Mouse (Mus musculus) G1E (cell line): Measurements from ENCODE around the gene Wdr83os. TPM values are rescaled to one million over a fixed set of nuclear protein-coding genes. Genes with fewer than 3 reads are reported as not detected.
"Not testable (repeated sequence)": the region's sequence is repeated elsewhere in the genome, so short reads cannot be mapped to it uniquely, and the experiment has no call there.

Experiments
- ATAC-seq: 2 replicates; pipeline ENCODE4 v1.8.0; 2016; ENCODE audit warnings: mild to moderate bottlenecking; ENCODE audit not compliant: insufficient number of reproducible peaks, poor library complexity, low FRiP score, severe bottlenecking; ENCODE audit errors: extremely low read depth
- DNase-seq: peaks from one replicate; pipeline ENCODE4 v3.0.0; 2012; ENCODE audit warnings: low spot score
- H3K27me3 ChIP-seq: 2 replicates; pipeline ENCODE4 v1.6.1; 2012; ENCODE audit warnings: mild to moderate bottlenecking, low read length, inconsistent platforms; ENCODE audit not compliant: insufficient read depth
- H3K36me3 ChIP-seq: replicated peaks from 2 replicates; pipeline ENCODE3; 2012; ENCODE audit warnings: mild to moderate bottlenecking, inconsistent platforms
- H3K4me1 ChIP-seq: 2 replicates; pipeline ENCODE4 v1.6.1; 2012; ENCODE audit warnings: low read depth, low read length, inconsistent platforms, mixed read lengths; ENCODE audit not compliant: insufficient read depth
- H3K4me3 ChIP-seq: 2 replicates; pipeline ENCODE4 v1.5.1; 2012; ENCODE audit warnings: low read depth, mild to moderate bottlenecking, inconsistent platforms, low read length, moderate library complexity, mixed read lengths
- H3K9me3 ChIP-seq: replicated peaks from 2 replicates; pipeline ENCODE4 v1.6.1; 2012; ENCODE audit warnings: inconsistent platforms
- CTCF ChIP-seq: IDR thresholded peaks from 2 replicates; pipeline ENCODE4 v1.5.1; 2012; ENCODE audit warnings: low read depth, low read length, inconsistent platforms, mixed read lengths
- GATA1 ChIP-seq: IDR thresholded peaks from 2 replicates; pipeline ENCODE4 v1.6.1; 2012; ENCODE audit warnings: borderline replicate concordance, low read length, inconsistent platforms, mixed read lengths
- GATA2 ChIP-seq: IDR thresholded peaks from 2 replicates; pipeline ENCODE4 v1.6.1; 2012; ENCODE audit warnings: low read depth, low read length, inconsistent platforms, borderline replicate concordance
- POLR2AphosphoS5 ChIP-seq: IDR thresholded peaks from 2 replicates; pipeline ENCODE4 v1.6.1; 2012; ENCODE audit warnings: low read depth, low read length, inconsistent platforms; ENCODE audit not compliant: insufficient replicate concordance
- TAL1 ChIP-seq: conservative IDR thresholded peaks from 2 replicates; pipeline ENCODE4 v1.6.1; 2012; ENCODE audit warnings: low read depth, low read length, inconsistent platforms, mixed read lengths
- polyA plus RNA-seq: library from polyadenylated mRNA; stranded (reverse); fragments of >175 nt; gene quantifications from 2 replicates; pipeline ENCODE4 v1.2.3, GENCODE M21; 2012
- total RNA-seq, 2 experiments: library from RNA; stranded (forward) in 1 of 2; stranded (reverse) in 1 of 2; fragments of 200-1000 nt in 1 of 2; fragments of >200 nt in 1 of 2; fragmentation: Nextera tagmentation in 1 of 2; gene quantifications; 2 replicates each; pipeline ENCODE4 v1.2.3; 2014 to 2017

Wdr83os gene
- total and polyA plus RNA-seq, 3 experiments, result 11.7 to 79.0 (median 22.0) TPM

GRCm38 (mm10) chr8:85080214-85080531 lies 367 bp upstream of the Wdr83os start:
- TF ChIP-seq TAL1, result no peak
- TF ChIP-seq CTCF, result no peak
- no peak for TF ChIP-seq GATA1
- TF ChIP-seq POLR2AphosphoS5, result no peak
- no peak for TF ChIP-seq GATA2
- H3K4me1 ChIP-seq, result peaks cover 76% of the 10 kb centered on the region
- peaks cover 55% of the 10 kb centered on the region for H3K36me3 ChIP-seq
- H3K4me3 ChIP-seq, result peak overlapping the region; percentile 93
- ATAC-seq (no peak), DNase-seq (no peak)
- no peaks in the 10 kb centered on the region for H3K27me3 ChIP-seq
- no peaks in the 10 kb centered on the region for H3K9me3 ChIP-seq

- H3K9me3 ChIP-seq, result no peaks in the 10 kb centered on the region
- peak within 1 kb of the TSS; percentile 93 for H3K4me3 ChIP-seq
- H3K27me3 ChIP-seq, result no peaks in the 10 kb centered on the region
- H3K4me1 ChIP-seq, result peaks cover 73% of the 10 kb centered on the region
- ATAC-seq (peak; percentile 76), DNase-seq (peak; percentile 88)
- peaks cover 53% of the 10 kb centered on the region for H3K36me3 ChIP-seq
- TF ChIP-seq TAL1 (no peak), CTCF (no peak), GATA2 (no peak), GATA1 (no peak), POLR2AphosphoS5 (no peak)
These were observed 646 bp downstream of the Wdr83os start, which contains the start of gene Wdr83 for GRCm38 (mm10) chr8:85081216-85081555. Wdr83 (minus strand) TSS chr8:85081306.

- ATAC-seq, result not testable (repeated sequence)
These were observed 1.6 kb downstream of the Wdr83os start for GRCm38 (mm10) chr8:85082169-85082568.

GRCm38 (mm10) chr8:85083108-85083813 lies 2.7 kb downstream of the Wdr83os start, which contains the start of gene Man2b1:
Man2b1 (plus strand) TSS chr8:85083270.
- ATAC-seq (peak; percentile 74), DNase-seq (peak; percentile 85)
- Histone ChIP-seq H3K36me3 (peaks cover 53% of the 10 kb centered on the region), H3K9me3 (no peaks in the 10 kb centered on the region), H3K27me3 (no peaks in the 10 kb centered on the region), H3K4me3 (peak within 1 kb of the TSS; percentile 80), H3K4me1 (peaks cover 68% of the 10 kb centered on the region)
- TF ChIP-seq POLR2AphosphoS5, result no peak
- TF ChIP-seq CTCF, result no peak
- no peak for TF ChIP-seq GATA1
- no peak for TF ChIP-seq GATA2
- TF ChIP-seq TAL1, result no peak

More at GRCm38 (mm10) chr8:85082169-85082568, 1.6 kb downstream of the Wdr83os start:
- not testable (repeated sequence) for H3K27me3 ChIP-seq, DNase-seq, H3K4me3 ChIP-seq, H3K9me3 ChIP-seq
- H3K4me1 ChIP-seq, result peaks cover 70% of the 10 kb centered on the region
- peaks cover 52% of the 10 kb centered on the region for H3K36me3 ChIP-seq

GRCm38 (mm10) chr8:85084633-85085032 lies 4.1 kb downstream of the Wdr83os start:
- Histone ChIP-seq H3K9me3 (no peaks in the 10 kb centered on the region), H3K27me3 (no peaks in the 10 kb centered on the region), H3K4me1 (peaks cover 54% of the 10 kb centered on the region), H3K4me3 (peak overlapping the region; percentile 80; the same call in 1 of the 2 replicates), H3K36me3 (peaks cover 52% of the 10 kb centered on the region)
- DNase-seq (peak; percentile 39), ATAC-seq (no peak)
- TF ChIP-seq POLR2AphosphoS5, result no peak
- no peak for TF ChIP-seq GATA1
- TF ChIP-seq CTCF, result no peak
- no peak for TF ChIP-seq TAL1
- TF ChIP-seq GATA2, result no peak

- Histone ChIP-seq H3K4me1 (peaks cover 48% of the 10 kb centered on the region), H3K9me3 (no peaks in the 10 kb centered on the region), H3K27me3 (no peaks in the 10 kb centered on the region), H3K4me3 (no peak overlapping the region), H3K36me3 (peaks cover 54% of the 10 kb centered on the region)
- no peak for TF ChIP-seq POLR2AphosphoS5
- TF ChIP-seq TAL1, result no peak
- TF ChIP-seq GATA2, result no peak
- DNase-seq (no peak), ATAC-seq (no peak)
These were observed 5.7 kb downstream of the Wdr83os start for GRCm38 (mm10) chr8:85086238-85086637.

- Histone ChIP-seq H3K9me3 (no peaks in the 10 kb centered on the region), H3K4me3 (no peak overlapping the region), H3K36me3 (peaks cover 80% of the 10 kb centered on the region), H3K4me1 (peaks cover 30% of the 10 kb centered on the region), H3K27me3 (no peaks in the 10 kb centered on the region)
- DNase-seq, result no peak
- TF ChIP-seq GATA1, result no peak
- TF ChIP-seq TAL1, result no peak
- TF ChIP-seq GATA2, result no peak
- TF ChIP-seq POLR2AphosphoS5, result no peak
- TF ChIP-seq CTCF, result no peak
- no peak for ATAC-seq
These were observed 8.2 kb downstream of the Wdr83os start for GRCm38 (mm10) chr8:85088771-85089170.
